Mouse (Mus musculus) midbrain, embryonic 12.5 days (tissue): ENCODE measurements around the gene Eme1. TPM values are rescaled to one million over a fixed set of nuclear protein-coding genes. Genes with fewer than 3 reads are reported as not detected.
"Not testable (repeated sequence)": the region's sequence is repeated elsewhere in the genome, so short reads cannot be mapped to it uniquely, and the experiment has no call there.

Source experiments
- ATAC-seq: fragments of 200-750 bp; cut with Nextera tagmentation; 2 replicates; pipeline ENCODE4 v1.8.0; 2017; ENCODE audit warnings: low read depth, moderate TSS enrichment, moderate library complexity; ENCODE audit not compliant: low FRiP score
- H3K27ac ChIP-seq: fragments of 300-500 bp; sonication (generic); replicated peaks from 2 replicates; pipeline ENCODE4 v1.5.1; 2016; ENCODE audit warnings: mild to moderate bottlenecking
- H3K27me3 ChIP-seq: fragments of 300-500 bp; sonication (generic); 2 replicates; pipeline ENCODE4 v1.6.1; 2016; ENCODE audit warnings: mild to moderate bottlenecking
- H3K36me3 ChIP-seq: fragments of 300-500 bp; sonication (generic); 2 replicates; pipeline ENCODE4 v1.6.1; 2016
- H3K4me1 ChIP-seq: fragments of 300-500 bp; sonication (generic); 2 replicates; pipeline ENCODE4 v1.6.1; 2016
- H3K4me2 ChIP-seq: fragments of 300-500 bp; sonication (generic); replicated peaks from 2 replicates; pipeline ENCODE4 v1.6.1; 2016; ENCODE audit warnings: mild to moderate bottlenecking, moderate library complexity
- H3K4me3 ChIP-seq: fragments of 300-500 bp; sonication (generic); 2 replicates; pipeline ENCODE4 v1.5.1; 2016; ENCODE audit warnings: mild to moderate bottlenecking
- H3K9ac ChIP-seq: fragments of 300-500 bp; sonication (generic); replicated peaks from 2 replicates; pipeline ENCODE4 v1.6.1; 2016; ENCODE audit warnings: mild to moderate bottlenecking, moderate library complexity
- H3K9me3 ChIP-seq: fragments of 300-500 bp; sonication (generic); 2 replicates; pipeline ENCODE4 v1.6.1; 2016; ENCODE audit warnings: mild to moderate bottlenecking
- WGBS: fragments of 180-500 bp; shearing (Covaris S2); methylation state at CpG from one replicate; pipeline ENCODE4 v1.1.7; 2016; 5-methylcytosine and 5-hydroxymethylcytosine counted together
- polyA plus RNA-seq: library from polyadenylated mRNA; unstranded; fragments of >200 nt; fragmentation: Nextera tagmentation; extraction: Ambion mirVana; gene quantifications from 2 replicates; pipeline ENCODE4 v1.2.1, GENCODE M21; 2016

Gene Eme1
- polyA plus RNA-seq, 1 experiment from 2014 or later = 33.5 TPM

- Histone ChIP-seq H3K4me1 (peaks cover 14% of the 10 kb centered on the region), H3K27me3 (no peaks in the 10 kb centered on the region), H3K4me3 (no peak overlapping the region), H3K27ac (no peak overlapping the region), H3K9ac (no peak overlapping the region), H3K9me3 (no peaks in the 10 kb centered on the region), H3K4me2 (no peak overlapping the region), H3K36me3 (no peaks in the 10 kb centered on the region)
- ATAC-seq = no peak
These were observed 26.9 kb upstream of the Eme1 start for GRCm38 (mm10) chr11:94680639-94681038.

- WGBS = 33% methylated on average over 15 of the region's 15 CpGs
- Histone ChIP-seq H3K4me1 (peaks cover 29% of the 10 kb centered on the region), H3K9ac (peak overlapping the region; percentile 95), H3K27ac (peak overlapping the region; percentile 86; the same call in 1 of the 2 replicates), H3K9me3 (no peaks in the 10 kb centered on the region), H3K4me2 (peak overlapping the region; percentile 86), H3K4me3 (peak overlapping the region; percentile 89), H3K27me3 (no peaks in the 10 kb centered on the region), H3K36me3 (no peaks in the 10 kb centered on the region)
- no peak for ATAC-seq
These were observed 23.9 kb upstream of the Eme1 start for GRCm38 (mm10) chr11:94677607-94678145.

- H3K9me3 ChIP-seq = no peaks in the 10 kb centered on the region
- peak within 1 kb of the TSS; percentile 89 for H3K4me3 ChIP-seq
- peak within 1 kb of the TSS; percentile 95 for H3K9ac ChIP-seq
- H3K27ac ChIP-seq = peak within 1 kb of the TSS; percentile 86
- H3K36me3 ChIP-seq = no peaks in the 10 kb centered on the region
- peak; percentile 96 for ATAC-seq
- H3K4me2 ChIP-seq = peak within 1 kb of the TSS; percentile 86
- WGBS = under 1% methylated on average over 68 of the region's 82 CpGs
- H3K27me3 ChIP-seq = no peaks in the 10 kb centered on the region
- peaks cover 29% of the 10 kb centered on the region for H3K4me1 ChIP-seq
These were observed 23.2 kb upstream of the Eme1 start, which contains the start of gene Xylt2 for GRCm38 (mm10) chr11:94676754-94677606. TSS of gene Xylt2 (minus strand) at chr11:94677515.

- Histone ChIP-seq H3K4me1 (peaks cover 29% of the 10 kb centered on the region), H3K9ac (peak overlapping the region; percentile 95), H3K27me3 (no peaks in the 10 kb centered on the region), H3K36me3 (no peaks in the 10 kb centered on the region), H3K9me3 (no peaks in the 10 kb centered on the region), H3K27ac (0 out of 2 replicates have a peak overlapping the region, but pooled peaks have one; percentile 86), H3K4me3 (peak overlapping the region; percentile 89), H3K4me2 (peak overlapping the region; percentile 86)
- ATAC-seq = 0 out of 2 replicates have a peak, but pooled peaks have one; percentile 11
- WGBS = 45% methylated on average over 4 of the region's 4 CpGs
These were observed 22.5 kb upstream of the Eme1 start for GRCm38 (mm10) chr11:94676308-94676707.

GRCm38 (mm10) chr11:94675446-94675845, 21.7 kb upstream of the Eme1 start:
- Histone ChIP-seq H3K4me3 (no peak overlapping the region), H3K9me3 (no peaks in the 10 kb centered on the region), H3K9ac (no peak overlapping the region), H3K4me2 (peak overlapping the region; percentile 86), H3K4me1 (peaks cover 29% of the 10 kb centered on the region), H3K27me3 (no peaks in the 10 kb centered on the region), H3K27ac (no peak overlapping the region), H3K36me3 (peaks cover 2% of the 10 kb centered on the region)
- no peak for ATAC-seq
- 87% methylated on average over 5 of the region's 5 CpGs for WGBS

- 87% methylated on average over 5 of the region's 5 CpGs for WGBS
These were observed 21.2 kb upstream of the Eme1 start for GRCm38 (mm10) chr11:94674984-94675383.

GRCm38 (mm10) chr11:94665281-94665680, 11.5 kb upstream of the Eme1 start:
- H3K36me3 ChIP-seq = peaks cover 92% of the 10 kb centered on the region
- no peak overlapping the region for H3K9ac ChIP-seq
- no peaks in the 10 kb centered on the region for H3K9me3 ChIP-seq

More at GRCm38 (mm10) chr11:94674984-94675383, 21.2 kb upstream of the Eme1 start:
- no peak overlapping the region for H3K4me3 ChIP-seq
- no peaks in the 10 kb centered on the region for H3K9me3 ChIP-seq
- H3K4me1 ChIP-seq = peaks cover 29% of the 10 kb centered on the region
- no peak overlapping the region; the same call in 1 of the 2 replicates for H3K4me2 ChIP-seq
- no peak for ATAC-seq
- 0 out of 2 replicates have a peak overlapping the region, but pooled peaks have one; percentile 1 for H3K9ac ChIP-seq
- H3K27ac ChIP-seq = no peak overlapping the region
- no peaks in the 10 kb centered on the region for H3K27me3 ChIP-seq
- peaks cover 7% of the 10 kb centered on the region for H3K36me3 ChIP-seq

GRCm38 (mm10) chr11:94661344-94661743, 7.6 kb upstream of the Eme1 start:
- 56% methylated on average over 1 of the region's 1 CpGs for WGBS
- ATAC-seq = no peak
- Histone ChIP-seq H3K4me2 (no peak overlapping the region), H3K27me3 (no peaks in the 10 kb centered on the region), H3K36me3 (peaks cover 82% of the 10 kb centered on the region), H3K9ac (no peak overlapping the region), H3K4me3 (no peak overlapping the region), H3K9me3 (no peaks in the 10 kb centered on the region), H3K4me1 (no peaks in the 10 kb centered on the region), H3K27ac (no peak overlapping the region)

More at GRCm38 (mm10) chr11:94665281-94665680, 11.5 kb upstream of the Eme1 start:
- no peak overlapping the region for H3K4me3 ChIP-seq
- ATAC-seq = no peak
- no peaks in the 10 kb centered on the region for H3K27me3 ChIP-seq
- no peak overlapping the region for H3K27ac ChIP-seq
- H3K4me2 ChIP-seq = no peak overlapping the region
- 94% methylated on average over 6 of the region's 6 CpGs for WGBS
- no peaks in the 10 kb centered on the region for H3K4me1 ChIP-seq

- no peaks in the 10 kb centered on the region for H3K27me3 ChIP-seq
- H3K9me3 ChIP-seq = no peaks in the 10 kb centered on the region
- peak overlapping the region; percentile 70 for H3K4me3 ChIP-seq
- H3K4me2 ChIP-seq = peak overlapping the region; percentile 86
- no peak overlapping the region for H3K27ac ChIP-seq
- 46% methylated on average over 8 of the region's 8 CpGs for WGBS
- no peak for ATAC-seq
- H3K36me3 ChIP-seq = peaks cover 31% of the 10 kb centered on the region
- H3K9ac ChIP-seq = 0 out of 2 replicates have a peak overlapping the region, but pooled peaks have one; percentile 70
- H3K4me1 ChIP-seq = peaks cover 16% of the 10 kb centered on the region
These were observed 791 bp downstream of the Eme1 start for GRCm38 (mm10) chr11:94652973-94653372.

- H3K4me3 ChIP-seq, H3K27ac ChIP-seq, H3K9ac ChIP-seq, ATAC-seq, H3K4me2 ChIP-seq, H3K9me3 ChIP-seq, H3K27me3 ChIP-seq: not testable (repeated sequence)
- peaks cover 34% of the 10 kb centered on the region for H3K36me3 ChIP-seq
- WGBS = 94% methylated on average over 5 of the region's 7 CpGs
- H3K4me1 ChIP-seq = peaks cover 16% of the 10 kb centered on the region
These were observed 2.5 kb downstream of the Eme1 start for GRCm38 (mm10) chr11:94651241-94651640.

GRCm38 (mm10) chr11:94646457-94646856, 7.3 kb downstream of the Eme1 start:
- no peak overlapping the region for H3K27ac ChIP-seq
- no peak overlapping the region for H3K4me3 ChIP-seq
- H3K4me1 ChIP-seq = no peaks in the 10 kb centered on the region
- 92% methylated on average over 4 of the region's 4 CpGs for WGBS
- no peaks in the 10 kb centered on the region for H3K27me3 ChIP-seq
- H3K36me3 ChIP-seq = peaks cover 81% of the 10 kb centered on the region
- no peak for ATAC-seq
- no peaks in the 10 kb centered on the region for H3K9me3 ChIP-seq
- no peak overlapping the region for H3K4me2 ChIP-seq
- no peak overlapping the region for H3K9ac ChIP-seq
